Mouse (Mus musculus) lung, adult 2 months (tissue): ENCODE measurements at regions not wholly inside any gene's neighbourhood (a gene's known extent, or its start where the extent isn't known, plus 50 kb on each side); places are given as distances from the start of the nearest gene placed in this dataset.

ENCODE experiments used
- CTCF ChIP-seq: fragments of 200-500 bp; IDR thresholded peaks from 2 replicates; pipeline ENCODE4 v1.5.1; 2011; ENCODE audit warnings: mild to moderate bottlenecking, low read length, control low read depth; ENCODE audit not compliant: insufficient read depth
- POLR2A ChIP-seq: fragments of 200-500 bp; IDR thresholded peaks from 2 replicates; pipeline ENCODE4 v1.6.1; 2011; ENCODE audit warnings: low read depth, mild to moderate bottlenecking, control low read depth, low read length, borderline replicate concordance; ENCODE audit errors: extremely low read depth

GRCm38 (mm10) chr4:140421926-140422585 is 175.5 kb upstream of the Igsf21 start:
- TF ChIP-seq CTCF (no peak), POLR2A (no peak)
